Mouse (Mus musculus) liver, postnatal 0 days (tissue): ENCODE measurements around the gene Efcab3.

Experiments
- CTCF ChIP-seq: sonication (generic); IDR thresholded peaks from 2 replicates; pipeline ENCODE4 v1.5.1; 2016; ENCODE audit warnings: antibody characterized with exemption, low read depth
- EP300 ChIP-seq: IDR thresholded peaks from 2 replicates; pipeline ENCODE4 v1.6.1; 2016; ENCODE audit warnings: antibody characterized with exemption, low read depth, mild to moderate bottlenecking

- no peak for TF ChIP-seq EP300
- no peak for TF ChIP-seq CTCF
These were observed 86.4 kb downstream of the Efcab3 start for GRCm38 (mm10) chr11:105149766-105150165.
